ENCODE assay signal across 20 mouse cellular contexts in the genomic region with DNA sequence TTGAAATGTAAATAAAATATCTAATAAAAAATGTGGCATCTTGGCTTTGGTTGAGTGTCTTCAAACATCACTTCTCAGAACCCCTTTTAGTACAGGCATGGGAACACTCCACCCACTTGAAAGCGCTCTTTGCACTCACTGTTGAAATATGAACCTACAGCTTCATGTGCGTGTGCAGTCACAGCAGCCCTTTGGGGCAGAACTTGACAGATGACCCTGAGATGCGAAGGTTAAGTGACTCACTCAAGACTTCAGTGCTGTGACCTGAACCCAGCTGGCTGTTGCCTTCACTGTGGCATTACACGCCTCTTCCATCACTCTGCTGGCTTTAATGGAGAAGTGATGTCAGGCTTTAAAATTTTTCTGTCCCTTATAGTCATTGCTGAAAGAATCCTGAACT. TPM values are rescaled to one million over a fixed set of nuclear protein-coding genes. Genes with fewer than 3 reads are reported as not detected.
DNase-seq lines count a peak whose midpoint lies in the region; ATAC-seq and TF ChIP-seq lines count a peak whose summit lies in the region.
"Had no signal": no experiment of that assay in that cellular context is flagged by ENCODE, and none has a peak within 500 bp of the region (broad histone marks: within the 10 kb centered on the region; RNA-seq: fewer than 3 reads in every experiment).

No protein-coding gene starts in this region.

- H3K27me3 ChIP-seq in lung, embryonic 14.5 days (ENCODE audit: insufficient read depth, low read length), result no peaks in the 10 kb centered on the region
- H3K27me3 ChIP-seq in embryonic facial prominence, embryonic 11.5 days (ENCODE audit: control insufficient read depth, insufficient read depth, low read length), result no peaks in the 10 kb centered on the region
- no peaks in the 10 kb centered on the region for H3K27me3 ChIP-seq in forebrain, embryonic 12.5 days
- H3K27me3 ChIP-seq: CH12.LX; limb, embryonic 15.5 days; Patski had no signal

- H3K4me3 ChIP-seq in lung, embryonic 14.5 days (ENCODE audit: low read depth, low read length), result no peak overlapping the region
- H3K4me3 ChIP-seq in lung, adult 2 months (replicated peaks; ENCODE audit: extremely low read depth, low read depth, low read length), result no peak overlapping the region
- no peak overlapping the region for H3K4me3 ChIP-seq in embryonic facial prominence, embryonic 11.5 days (ENCODE audit: low read depth, low read length)
- no peak overlapping the region for H3K4me3 ChIP-seq in forebrain, embryonic 12.5 days (replicated peaks)
- H3K4me3 ChIP-seq: limb, embryonic 15.5 days had no signal

- intact Hi-C loops in heart, postnatal 25 days (cut with DNase I), result no loop called here

- DNase-seq in lung, embryonic 14.5 days, result peak; percentile 76
- DNase-seq in lung, adult 2 months, result no peak
- peak; percentile 47 for DNase-seq in adrenal gland, postnatal 10 days
- DNase-seq in embryonic facial prominence, embryonic 11.5 days (ENCODE audit: low spot score), result peak; percentile 9
- peak; percentile 9 to 45 for DNase-seq in lung, postnatal 4 days
- DNase-seq in heart, postnatal 25 days (ENCODE audit: low spot score), result no peak
- DNase-seq: cerebellum, postnatal 36 days; forebrain, postnatal 0 days; gastrocnemius, postnatal 14 days; heart, postnatal 4 days; right cerebral cortex, postnatal 14 days had no signal

- no peak for TF ChIP-seq POLR2A in lung, adult 2 months (IDR thresholded peaks at IDR 0.05; ENCODE audit: borderline replicate concordance, extremely low read depth, low read depth, low read length)

- WGBS in lung, embryonic 14.5 days, result 13% methylated on average over 4 of the region's 4 CpGs
- 40% methylated on average over 4 of the region's 4 CpGs for WGBS in lung, adult 2 months
- WGBS in embryonic facial prominence, embryonic 11.5 days, result 53% methylated on average over 4 of the region's 4 CpGs
- WGBS in forebrain, embryonic 12.5 days, result 90% methylated on average over 4 of the region's 4 CpGs

- ATAC-seq in lung, embryonic 14.5 days (ENCODE audit: insufficient read depth), result peak; percentile 96
- peak; percentile 72 for ATAC-seq in embryonic facial prominence, embryonic 11.5 days (replicated peaks; ENCODE audit: insufficient number of reproducible peaks, low FRiP score, low TSS enrichment, low read depth)
- ATAC-seq in forebrain, embryonic 12.5 days (ENCODE audit: low FRiP score), result no peak
- ATAC-seq: forebrain, postnatal 0 days; intestine, embryonic 16.5 days; Patski had no signal

- H3K4me2 ChIP-seq in lung, embryonic 14.5 days, result no peak overlapping the region
- no peak overlapping the region for H3K4me2 ChIP-seq in embryonic facial prominence, embryonic 11.5 days (ENCODE audit: low read depth, low read length)
- no peak overlapping the region for H3K4me2 ChIP-seq in forebrain, embryonic 12.5 days
- H3K4me2 ChIP-seq: heart, embryonic 11.5 days; limb, embryonic 15.5 days had no signal

- no peak overlapping the region for H3K27ac ChIP-seq in lung, embryonic 14.5 days (ENCODE audit: low read depth)
- H3K27ac ChIP-seq in embryonic facial prominence, embryonic 11.5 days (replicated peaks; ENCODE audit: low read depth, low read length), result no peak overlapping the region
- H3K27ac ChIP-seq in forebrain, embryonic 12.5 days, result no peak overlapping the region
- H3K27ac ChIP-seq: limb, embryonic 15.5 days; macrophage had no signal

- no peaks in the 10 kb centered on the region for H3K9me3 ChIP-seq in lung, embryonic 14.5 days (ENCODE audit: low read depth, low read length)
- no peaks in the 10 kb centered on the region for H3K9me3 ChIP-seq in embryonic facial prominence, embryonic 11.5 days (replicated peaks; ENCODE audit: control insufficient read depth, low read length)
- no peaks in the 10 kb centered on the region for H3K9me3 ChIP-seq in forebrain, embryonic 12.5 days
- H3K9me3 ChIP-seq: limb, embryonic 15.5 days had no signal

- no peak overlapping the region for H3K9ac ChIP-seq in lung, embryonic 14.5 days
- no peak overlapping the region for H3K9ac ChIP-seq in embryonic facial prominence, embryonic 11.5 days (replicated peaks; ENCODE audit: low read length)
- H3K9ac ChIP-seq in forebrain, embryonic 12.5 days, result no peak overlapping the region
- H3K9ac ChIP-seq: forebrain, postnatal 0 days; limb, embryonic 15.5 days had no signal

- TF ChIP-seq CTCF in lung, embryonic 14.5 days (IDR thresholded peaks at IDR 0.05; ENCODE audit: low read depth), result no peak
- TF ChIP-seq CTCF in lung, adult 2 months (IDR thresholded peaks at IDR 0.05; ENCODE audit: insufficient read depth, low read length), result no peak

- H3K4me1 ChIP-seq in lung, embryonic 14.5 days (ENCODE audit: insufficient read depth), result no peaks in the 10 kb centered on the region
- H3K4me1 ChIP-seq in lung, adult 2 months (ENCODE audit: control insufficient read depth, insufficient read depth, low read length), result no peaks in the 10 kb centered on the region
- 0 out of 2 replicates have a peak, but pooled peaks cover 2% of the 10 kb centered on the region for H3K4me1 ChIP-seq in embryonic facial prominence, embryonic 11.5 days (ENCODE audit: control insufficient read depth, insufficient read depth, low read length)
- H3K4me1 ChIP-seq in forebrain, embryonic 12.5 days, result no peaks in the 10 kb centered on the region
- H3K4me1 ChIP-seq: limb, embryonic 15.5 days had no signal

- peaks cover 7% of the 10 kb centered on the region; the same call in 1 of the 2 replicates for H3K36me3 ChIP-seq in lung, embryonic 14.5 days (ENCODE audit: insufficient read depth)
- no peaks in the 10 kb centered on the region for H3K36me3 ChIP-seq in embryonic facial prominence, embryonic 11.5 days (replicated peaks; ENCODE audit: control insufficient read depth, insufficient read depth, low read depth, low read length)
- peaks cover 14% of the 10 kb centered on the region for H3K36me3 ChIP-seq in forebrain, embryonic 12.5 days (replicated peaks)

RNA-seq across cellular contexts. Expression of a gene that starts 53.3 kb away (rescaled TPM):
- not detected in 2 replicates for polyA plus RNA-seq in lung, embryonic 14.5 days (2014; fragmentation: Nextera tagmentation; extraction: Ambion mirVana)
- not detected in 2 replicates for polyA plus RNA-seq in lung, adult 2 months (2012; rRNA removed)
- total RNA-seq in adrenal gland, postnatal 10 days (2021), result not detected
- not detected in 2 replicates for polyA plus RNA-seq in embryonic facial prominence, embryonic 11.5 days (2014; fragmentation: Nextera tagmentation; extraction: Ambion mirVana)
- total RNA-seq in heart, postnatal 25 days (2021), result not detected
- not detected in 2 replicates for polyA plus RNA-seq in forebrain, embryonic 12.5 days (2016; fragmentation: Nextera tagmentation; extraction: Ambion mirVana)
- total RNA-seq: adrenal gland, adult 18-20 months; CH12.LX; forebrain, postnatal 0 days; gastrocnemius, postnatal 14 days; heart, postnatal 4 days; layer of hippocampus, adult 18-20 months had no signal
- polyA plus RNA-seq: forebrain, postnatal 0 days; heart, embryonic 11.5 days; intestine, embryonic 16.5 days; limb, embryonic 15.5 days; macrophage; Patski had no signal

RNA-seq across cellular contexts. Expression of a gene that starts 59.7 kb away (rescaled TPM):
- 7.2 and 9.0 TPM in 2 replicates for polyA plus RNA-seq in lung, embryonic 14.5 days (2014; fragmentation: Nextera tagmentation; extraction: Ambion mirVana)
- polyA plus RNA-seq in lung, adult 2 months (2012; rRNA removed), result 0.80 and 1.3 TPM in 2 replicates
- total RNA-seq in adrenal gland, postnatal 10 days (2021), result 1 to 10 TPM; 8.2 to 10.0 TPM
- 9.8 and 10.0 TPM in 2 replicates for polyA plus RNA-seq in embryonic facial prominence, embryonic 11.5 days (2014; fragmentation: Nextera tagmentation; extraction: Ambion mirVana)
- total RNA-seq in heart, postnatal 25 days (2021), result 1 to 10 TPM; 6.4 to 9.6 TPM
- polyA plus RNA-seq in forebrain, embryonic 12.5 days (2016; fragmentation: Nextera tagmentation; extraction: Ambion mirVana), result 12.3 and 13.0 TPM in 2 replicates

Comparison
In these comparisons a context has a peak if more than half of its experiments do, and no peak if none do; other contexts are left out.
1. DNase-seq: peak in lung, embryonic 14.5 days (single experiment), adrenal gland, postnatal 10 days (single experiment), embryonic facial prominence, embryonic 11.5 days (single experiment) and lung, postnatal 4 days (2 of 2); none in lung, adult 2 months (single experiment) and heart, postnatal 25 days (single experiment).